Mouse (Mus musculus) inflammation-experienced regulatory T-cells, adult 6 months (primary cell): ENCODE measurements around the gene Nfic. TPM values are rescaled to one million over a fixed set of nuclear protein-coding genes. Genes with fewer than 3 reads are reported as not detected.

ENCODE experiments used
- ATAC-seq: one replicate; pipeline ENCODE4 v1.8.0; 2017
- polyA plus RNA-seq, 3 experiments: library from polyadenylated mRNA; unstranded; fragments of 100-300 nt; shearing (Covaris generic); gene quantifications; one replicate each; pipeline ENCODE4 v1.2.1; 2017

Gene Nfic
- polyA plus RNA-seq, 3 experiments from 2014 or later: 13.8 to 17.2 (median 15.0) TPM

DNA sequence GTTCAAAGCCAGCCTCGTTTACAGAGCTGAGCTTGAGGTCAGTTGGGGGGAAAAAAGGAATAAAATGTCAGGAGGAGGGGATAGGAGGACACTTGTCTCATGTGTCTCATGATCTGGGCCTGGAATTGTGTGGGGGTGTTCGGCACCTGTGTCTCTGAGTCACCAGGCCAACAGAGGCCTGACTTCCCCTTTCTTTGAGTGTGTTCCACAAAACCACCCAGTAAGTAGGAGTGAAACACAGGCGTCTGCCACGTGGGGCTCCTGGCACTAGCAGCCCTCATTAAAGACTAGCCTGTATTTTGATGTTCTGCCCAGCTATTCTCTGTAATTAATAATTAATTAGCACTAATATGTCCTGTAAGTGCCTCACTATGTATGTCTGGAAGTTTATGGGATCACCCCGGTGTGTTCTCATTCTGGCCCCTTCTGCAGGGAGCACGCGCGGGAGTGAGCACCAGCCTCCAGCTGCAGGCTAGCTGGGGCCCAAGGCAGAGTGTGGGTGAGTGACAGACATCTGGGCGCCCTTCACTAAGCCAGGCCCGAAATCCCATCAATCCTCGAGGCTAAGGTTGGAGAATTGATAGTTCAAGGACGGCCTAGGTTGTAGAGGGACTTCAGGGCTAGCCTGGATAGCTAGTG is 99.0 kb downstream of the Nfic start:
- no peak for ATAC-seq

DNA sequence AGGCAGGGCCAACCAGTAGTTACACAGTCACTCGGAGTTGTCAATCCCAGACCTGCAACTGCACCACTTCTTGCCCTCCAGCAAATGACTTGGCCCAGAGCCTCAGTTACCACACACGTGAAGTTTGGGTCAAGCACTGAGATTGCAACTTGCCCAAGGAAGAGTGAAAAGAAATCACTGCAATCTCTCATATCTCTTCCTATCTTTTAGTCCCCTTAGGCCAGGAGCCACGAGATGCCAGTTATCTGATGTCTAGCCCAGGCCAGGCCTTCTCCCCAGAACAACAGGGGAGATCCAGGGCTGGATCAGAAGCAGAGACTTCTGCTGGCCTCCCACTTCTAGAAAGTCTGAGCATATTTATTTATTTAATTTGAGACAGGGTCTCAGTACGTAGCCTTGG is 99.9 kb downstream of the Nfic start:
- ATAC-seq: no peak

DNA sequence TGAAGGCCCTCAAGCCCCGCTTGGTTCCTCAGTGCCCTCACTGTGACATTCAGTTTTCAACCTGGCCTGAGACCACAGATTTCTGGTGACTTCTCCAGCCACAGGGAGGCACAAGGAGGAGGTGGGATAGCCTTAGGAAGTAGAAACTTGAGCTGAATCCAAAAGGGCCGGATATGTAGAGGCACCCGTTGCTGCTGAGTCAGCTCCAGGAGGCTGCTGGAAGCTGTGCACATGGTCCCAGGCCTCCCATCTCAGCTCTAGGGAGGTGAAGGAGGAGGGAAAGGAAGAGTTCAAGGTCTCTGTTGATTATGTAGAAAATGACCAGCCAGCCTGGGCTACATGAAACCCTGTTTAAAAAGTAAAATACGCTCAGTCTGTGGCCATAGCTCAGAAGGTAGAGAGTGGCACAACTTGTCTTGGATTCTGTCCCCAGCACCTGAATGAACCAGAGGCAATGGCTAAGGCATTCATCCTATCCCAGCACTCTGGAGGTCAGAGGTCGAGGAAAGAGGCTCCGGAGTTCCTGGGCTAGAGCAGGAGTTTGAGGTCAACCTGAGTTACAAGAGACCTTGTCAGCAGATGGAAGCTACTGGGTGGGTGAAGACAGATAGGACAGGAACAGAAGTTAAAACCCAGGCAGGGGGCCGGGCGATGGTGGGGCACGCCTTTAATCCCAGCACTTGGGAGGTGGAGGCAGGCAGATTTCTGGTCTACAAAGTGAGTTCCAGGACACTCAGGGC is 100.5 kb downstream of the Nfic start:
- ATAC-seq: no peak

DNA sequence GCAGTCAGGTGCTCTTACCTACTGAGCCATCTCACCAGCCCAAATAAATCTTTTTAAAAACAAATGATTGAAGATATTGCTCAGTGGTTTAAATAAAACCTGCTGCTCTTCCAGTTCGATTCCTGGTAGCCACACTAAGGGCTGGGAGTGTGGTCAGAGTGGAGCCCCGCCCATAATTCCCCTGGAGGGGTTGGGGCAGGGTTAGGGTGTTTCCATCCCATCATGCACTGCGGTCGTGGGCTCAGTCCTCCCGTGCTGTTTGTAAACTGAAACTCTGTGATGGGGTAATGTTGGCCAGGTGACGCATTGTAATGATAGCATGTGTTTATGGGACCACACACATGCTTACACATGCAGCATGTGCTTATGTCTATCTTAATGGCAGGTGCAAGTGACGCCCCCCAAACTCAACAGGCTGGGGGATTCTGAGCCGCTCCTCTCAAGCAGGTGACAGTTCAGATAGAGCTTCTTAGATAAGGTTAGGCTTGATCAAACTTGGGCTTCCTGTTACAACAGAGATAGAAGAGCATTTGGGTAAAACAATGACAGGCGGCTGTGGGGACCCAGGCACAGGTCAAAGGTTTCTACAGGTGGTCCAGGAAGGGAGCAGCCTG is 103.7 kb downstream of the Nfic start:
- no peak for ATAC-seq

DNA sequence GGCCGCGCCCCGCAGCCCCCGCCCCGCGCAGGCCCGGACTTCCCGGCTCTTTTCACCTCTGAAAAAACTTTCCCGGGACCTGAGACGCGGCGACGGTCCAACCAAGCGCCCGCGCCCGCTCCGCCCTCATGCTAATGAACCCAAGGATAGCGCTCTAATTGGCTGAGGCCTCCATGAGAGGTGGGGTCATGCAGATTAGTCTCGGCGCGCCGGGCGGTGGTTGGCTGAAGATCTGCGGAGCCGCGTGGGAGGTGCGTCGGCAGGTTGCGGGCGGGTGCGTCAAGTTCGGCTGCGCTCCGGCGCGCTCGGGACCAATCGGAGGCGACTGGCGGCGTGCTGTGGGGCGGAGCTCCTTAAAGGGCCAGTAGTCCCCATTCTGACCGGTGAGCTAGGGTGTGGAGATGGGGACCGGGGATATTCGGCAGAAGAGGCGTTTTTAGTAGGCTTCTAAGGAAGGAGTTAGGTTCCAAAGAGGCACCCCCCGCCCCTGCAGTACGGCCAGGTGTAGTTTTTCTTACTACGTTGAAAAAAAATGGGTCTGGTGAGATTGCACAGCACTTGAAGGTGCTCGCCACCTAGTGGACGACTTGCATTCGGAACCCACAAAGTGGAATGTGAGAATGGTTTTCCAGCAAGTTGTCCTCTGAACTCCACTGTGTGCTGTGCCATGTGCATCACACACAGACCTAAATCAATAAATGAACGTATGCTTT is 104.9 kb downstream of the Nfic start, which contains the start of gene Hmg20b:
Gene Hmg20b, minus strand, starts transcription at position 130 of the 713 bp plus-strand sequence.
- peak; percentile 96 for ATAC-seq

DNA sequence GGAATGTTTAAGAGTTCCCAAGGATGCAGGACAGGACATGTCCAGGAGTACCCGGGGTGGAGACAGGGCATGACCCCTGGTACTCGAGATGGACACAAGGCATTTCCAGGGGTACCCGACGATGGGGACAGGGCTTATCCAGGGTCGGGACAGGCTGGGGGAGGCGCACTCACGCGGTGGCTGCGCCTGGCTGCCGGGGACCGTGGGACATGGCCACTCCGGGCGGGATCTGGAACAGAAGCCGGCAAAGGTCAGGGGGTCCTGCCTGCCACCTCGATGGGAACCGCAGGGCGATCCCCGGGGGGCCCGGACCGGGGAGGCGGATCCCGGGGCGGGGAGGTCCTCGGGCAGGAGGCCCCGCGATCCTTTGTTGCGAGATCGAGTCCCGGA is 105.5 kb downstream of the Nfic start:
- no peak for ATAC-seq

DNA sequence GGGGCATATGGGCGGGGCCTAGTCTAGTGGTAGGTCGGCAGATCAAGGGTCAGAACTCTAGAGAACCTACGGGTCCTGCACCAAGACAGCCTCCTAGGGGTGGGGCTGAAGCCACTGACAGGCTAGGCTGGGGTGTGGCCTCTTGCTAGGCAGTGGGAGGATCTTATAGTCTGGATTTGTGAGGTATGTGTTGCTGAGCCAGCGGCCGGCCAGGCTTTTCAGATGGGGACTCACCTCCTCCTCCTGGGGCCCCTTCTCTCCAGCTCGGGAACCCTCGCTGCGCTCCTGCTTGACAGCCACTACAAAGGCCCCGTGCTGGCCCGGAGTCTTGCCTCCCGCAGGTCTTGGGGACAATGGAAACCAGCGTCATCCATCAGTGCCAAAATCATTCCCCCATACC is 106.3 kb downstream of the Nfic start:
- ATAC-seq: no peak

DNA sequence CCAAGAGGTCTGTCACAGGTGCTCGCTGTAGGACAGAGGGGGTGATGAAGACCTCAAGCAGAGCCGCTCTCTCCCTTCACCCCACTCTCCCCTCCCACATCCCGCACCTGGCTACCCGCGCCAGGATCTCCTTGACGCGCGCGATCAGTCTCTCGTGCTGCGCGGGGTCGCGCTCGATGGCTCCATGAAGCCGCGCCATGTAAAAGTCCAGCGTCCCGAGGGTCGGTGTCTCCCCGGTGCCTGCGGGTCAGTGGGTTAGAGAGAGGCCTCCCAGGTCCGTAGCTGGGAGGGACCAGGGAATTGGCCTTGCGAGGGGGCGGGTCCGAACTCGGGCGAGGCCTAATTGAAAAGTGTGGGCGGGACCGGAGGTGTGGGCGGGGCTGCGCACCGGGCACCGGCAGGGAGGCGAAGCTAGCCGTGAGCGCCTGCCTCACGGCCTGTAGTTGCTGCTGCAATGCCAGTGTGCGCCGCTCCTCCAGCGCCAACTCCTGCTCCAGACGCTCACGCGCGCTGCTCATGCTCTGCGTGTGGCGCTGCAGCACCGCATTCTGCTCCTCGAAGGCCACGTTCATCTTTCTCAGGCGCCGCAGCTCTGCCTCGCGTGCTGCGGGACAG is 108.9 kb downstream of the Nfic start:
- no peak for ATAC-seq

Other genes with a start within 250 kb of the Nfic start
- 10 to 100 TPM in 1 of 3 experiments, 1 to 10 TPM in 2; 4.8 to 12.6 (median 5.1) TPM for gene Atcay, start 224.8 kb downstream of the Nfic start, polyA plus RNA-seq
- 1 to 10 TPM in 1 of 3 experiments, under 1 TPM in 2; 0.20 to 1.0 (median 0.37) TPM for gene Zfr2, start 222.5 kb downstream of the Nfic start, polyA plus RNA-seq
- gene Matk, start 202.7 kb downstream of the Nfic start, polyA plus RNA-seq: 10 to 100 TPM; 30.1 to 68.1 (median 64.4) TPM
- gene Mrpl54, start 188.7 kb downstream of the Nfic start, polyA plus RNA-seq: 100 to 1,000 TPM; 111 to 148 (median 127) TPM
- 10 to 100 TPM in 2 of 3 experiments, 1 to 10 TPM in 1; 9.9 to 12.4 (median 12.3) TPM for gene Apba3, start 188.7 kb downstream of the Nfic start, polyA plus RNA-seq
- gene Tjp3, start 164.1 kb downstream of the Nfic start, polyA plus RNA-seq: 1 to 10 TPM; 1.7 to 3.2 (median 1.9) TPM
- 10 to 100 TPM; 10.7 to 15.9 (median 14.4) TPM for gene Pip5k1c, start 162.7 kb downstream of the Nfic start, polyA plus RNA-seq
- 1 to 10 TPM; 2.9 to 6.5 (median 4.1) TPM for gene Cactin, start 134.5 kb downstream of the Nfic start, polyA plus RNA-seq
- 10 to 100 TPM in 2 of 3 experiments, 1 to 10 TPM in 1; 10.0 to 21.7 (median 17.0) TPM for gene Tbxa2r, start 126.9 kb downstream of the Nfic start, polyA plus RNA-seq
- under 1 TPM in 1 of 3 experiments, not detected in 2; 0.12 TPM for gene Gipc3, start 112.4 kb downstream of the Nfic start, polyA plus RNA-seq
- gene Hmg20b, start 105.2 kb downstream of the Nfic start, polyA plus RNA-seq: 10 to 100 TPM; 17.1 to 20.4 (median 17.8) TPM
- 1 to 10 TPM; 1.6 to 2.1 (median 1.9) TPM for gene Mfsd12, start 98.1 kb downstream of the Nfic start, polyA plus RNA-seq
- 1 to 10 TPM in 1 of 3 experiments, under 1 TPM in 2; 0.26 to 1.7 (median 0.96) TPM for gene 4930404N11Rik, start 89.8 kb downstream of the Nfic start, polyA plus RNA-seq
- gene Fzr1, start 77.1 kb downstream of the Nfic start, polyA plus RNA-seq: 10 to 100 TPM; 10.7 to 27.1 (median 13.4) TPM
- gene Dohh, start 71.2 kb downstream of the Nfic start, polyA plus RNA-seq: 10 to 100 TPM in 2 of 3 experiments, 1 to 10 TPM in 1; 9.2 to 17.9 (median 10.9) TPM
- gene Gm48551, start 71.2 kb downstream of the Nfic start, polyA plus RNA-seq: 1 to 10 TPM in 2 of 3 experiments, under 1 TPM in 1; 0.60 to 1.9 (median 1.1) TPM
- 1 to 10 TPM in 1 of 3 experiments, not detected in 2; 3.1 TPM for gene Gm48552, start 66.6 kb downstream of the Nfic start, polyA plus RNA-seq
- gene Smim24, start 62.6 kb downstream of the Nfic start, polyA plus RNA-seq: 10 to 100 TPM in 1 of 3 experiments, 1 to 10 TPM in 2; 4.4 to 10.7 (median 9.8) TPM
- gene Celf5, start 27.1 kb upstream of the Nfic start, polyA plus RNA-seq: 1 to 10 TPM; 1.1 to 1.4 (median 1.2) TPM
- gene Ncln, start 40.8 kb upstream of the Nfic start, polyA plus RNA-seq: 10 to 100 TPM; 34.3 to 41.1 (median 36.9) TPM
- 10 to 100 TPM; 49.1 to 93.2 (median 50.3) TPM for gene S1pr4, start 44.5 kb upstream of the Nfic start, polyA plus RNA-seq
- 100 to 1,000 TPM in 1 of 3 experiments, 10 to 100 TPM in 2; 23.1 to 102 (median 24.3) TPM for gene Gna15, start 68.6 kb upstream of the Nfic start, polyA plus RNA-seq
- 10 to 100 TPM; 26.5 to 29.4 (median 28.7) TPM for gene Gna11, start 89.6 kb upstream of the Nfic start, polyA plus RNA-seq
- gene Aes, start 103.9 kb upstream of the Nfic start, polyA plus RNA-seq: 100 to 1,000 TPM in 2 of 3 experiments, 10 to 100 TPM in 1; 82.5 to 118 (median 109) TPM
- gene Tle2, start 118.9 kb upstream of the Nfic start, polyA plus RNA-seq: 1 to 10 TPM in 2 of 3 experiments, not detected in 1; 1.4 TPM
- gene Tle6, start 145.4 kb upstream of the Nfic start, polyA plus RNA-seq: 1 to 10 TPM in 2 of 3 experiments, under 1 TPM in 1; 0.99 to 1.9 (median 1.7) TPM
- 1 to 10 TPM in 2 of 3 experiments, under 1 TPM in 1; 0.69 to 5.2 (median 4.1) TPM for gene BC025920, start 150.6 kb upstream of the Nfic start, polyA plus RNA-seq
- gene Sirt6, start 172.2 kb upstream of the Nfic start, polyA plus RNA-seq: 10 to 100 TPM; 23.3 to 26.7 (median 24.3) TPM
- gene Ankrd24, start 172.9 kb upstream of the Nfic start, polyA plus RNA-seq: 1 to 10 TPM in 1 of 3 experiments, under 1 TPM in 2; 0.72 to 1.3 (median 0.90) TPM
- 1 to 10 TPM; 5.2 to 9.4 (median 9.1) TPM for gene Gm10778, start 193.4 kb upstream of the Nfic start, polyA plus RNA-seq
- gene Zfp433, start 249.2 kb upstream of the Nfic start, polyA plus RNA-seq: 10 to 100 TPM; 17.8 to 23.8 (median 18.4) TPM